Mouse (Mus musculus) stomach, adult 2 months (tissue): ENCODE data around the gene Palm2. TPM values are rescaled to one million over a fixed set of nuclear protein-coding genes. Genes with fewer than 3 reads are reported as not detected.

Experiments used
- polyA plus RNA-seq: library from polyadenylated mRNA; depleted of rRNA; stranded (reverse); fragments of >200 nt; gene quantifications from 2 replicates; pipeline ENCODE4 v1.2.3, GENCODE M21; 2012; rRNA removed

Gene Palm2
- polyA plus RNA-seq, result 0.04 TPM in 2 replicates

DNA sequence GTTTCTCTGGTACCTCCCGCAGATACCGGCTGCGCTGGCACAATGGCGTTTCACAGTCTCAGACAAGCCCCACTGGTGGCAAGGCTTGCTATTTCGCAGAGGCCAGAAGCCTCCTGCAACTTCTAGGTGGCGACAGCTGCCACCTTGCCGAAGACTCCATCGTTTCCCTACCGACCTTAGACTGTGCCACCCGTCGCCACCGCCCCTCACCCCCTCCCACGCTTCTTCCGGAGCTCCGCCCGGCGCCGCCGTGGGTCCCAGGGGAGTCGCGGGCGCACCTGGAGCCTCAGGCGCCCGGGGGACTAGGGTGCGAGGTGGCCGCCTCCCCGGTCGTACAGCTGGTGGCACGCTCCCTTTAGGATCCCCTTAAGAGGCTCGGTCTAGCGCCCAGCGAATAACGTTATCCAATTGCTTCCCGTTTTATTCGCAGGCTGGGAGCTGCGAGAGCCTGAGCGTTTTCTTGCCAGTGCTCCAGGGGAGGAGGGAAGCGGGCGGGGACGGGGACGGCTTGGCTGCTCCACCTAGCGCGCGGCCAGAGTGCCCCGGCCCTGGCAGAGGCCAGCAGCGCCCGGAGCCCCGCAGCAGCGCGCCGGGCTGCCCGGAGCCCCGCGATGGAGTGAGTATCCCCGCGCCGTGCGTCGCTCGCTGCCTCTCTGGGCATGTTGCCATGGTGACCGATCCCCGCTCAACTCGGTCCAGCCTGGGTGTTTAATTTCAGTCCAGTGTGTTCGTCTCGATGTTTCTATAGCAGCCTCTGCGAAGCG lies at the start of gene Palm2:
TSS of gene Palm2 (plus strand) at position 307 of the 764 bp plus-strand sequence.

DNA sequence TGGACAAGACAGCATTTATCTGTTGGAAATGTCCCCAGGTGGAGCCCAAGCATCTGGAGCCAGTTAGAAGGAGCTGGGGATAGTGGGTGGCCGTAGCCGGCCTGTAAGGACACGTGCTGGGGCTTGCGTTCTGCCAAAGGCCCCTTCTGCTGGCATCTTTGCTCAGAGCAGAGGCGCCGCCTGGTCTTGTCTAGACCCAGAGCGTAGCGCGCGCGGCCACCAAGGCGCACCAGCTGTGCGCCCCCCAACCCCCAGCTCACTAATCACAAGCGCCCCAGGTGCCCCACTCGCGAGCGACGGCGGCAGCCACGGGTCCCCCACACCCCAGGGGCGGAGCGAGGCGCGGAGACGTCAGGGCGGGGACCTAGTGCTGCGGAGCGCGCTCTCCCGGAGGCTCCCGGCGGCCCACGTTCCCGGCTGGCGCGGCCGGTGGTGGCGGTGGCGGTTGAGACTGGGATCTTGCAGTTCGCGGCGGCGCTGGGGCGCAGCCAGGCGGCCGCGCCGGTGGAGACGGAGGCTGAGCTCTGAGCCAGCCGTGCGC lies 133.7 kb downstream of the Palm2 start, which contains the start of gene Pakap:
TSS of gene Pakap (plus strand) at position 514 of the 541 bp plus-strand sequence.

DNA sequence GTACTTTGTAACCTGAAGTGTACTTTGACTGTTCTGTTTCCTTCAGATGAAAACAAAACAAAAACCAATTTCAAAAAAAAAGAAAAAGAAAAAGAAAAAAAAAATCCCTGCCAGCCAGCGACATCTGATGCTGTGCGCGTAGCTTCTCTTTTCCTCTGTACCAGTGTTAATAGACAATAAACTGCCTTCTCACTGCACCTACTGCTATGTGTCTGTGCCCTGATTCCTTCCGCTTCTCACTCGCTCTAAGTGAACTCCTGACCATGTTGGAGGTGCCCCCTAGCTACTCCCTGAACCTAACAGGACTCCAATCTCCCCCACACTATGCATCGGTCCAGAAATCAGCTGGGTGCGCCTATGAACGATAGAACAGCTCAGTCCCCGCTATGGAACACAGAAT lies 283.3 kb downstream of the Palm2 start, which contains the start of gene Akap2:
TSS of gene Akap2 (plus strand) at position 304 of the 400 bp plus-strand sequence.

Other genes with a start within 250 kb of the Palm2 start
- gene Ptpn3, start 132.4 kb upstream of the Palm2 start, polyA plus RNA-seq, result 4.8 and 6.9 TPM in 2 replicates
- gene Pakap, start 133.9 kb downstream of the Palm2 start, polyA plus RNA-seq, result 0.17 and 0.18 TPM in 2 replicates